Mouse (Mus musculus) embryonic fibroblast, embryonic 13.5 days (primary cell): ENCODE measurements at regions not wholly inside any gene's neighbourhood (a gene's known extent, or its start where the extent isn't known, plus 50 kb on each side); places are given as distances from the start of the nearest gene placed in this dataset.

Source experiments
- CTCF ChIP-seq: IDR thresholded peaks from 2 replicates; pipeline ENCODE4 v1.5.1; 2011; ENCODE audit warnings: mild to moderate bottlenecking, control low read depth, low read length, moderate library complexity, borderline replicate concordance; ENCODE audit not compliant: insufficient read depth
- POLR2A ChIP-seq: IDR thresholded peaks from 2 replicates; pipeline ENCODE4 v1.6.1; 2011; ENCODE audit warnings: low read depth, mild to moderate bottlenecking, control low read depth, low read length, moderate library complexity

- TF ChIP-seq CTCF: no peak
- TF ChIP-seq POLR2A: no peak
Measured at GRCm38 (mm10) chr15:62658695-62659094, 1186.3 kb downstream of the Gsdmc2 start.
